Mouse (Mus musculus) kidney, postnatal 10 days (tissue): ENCODE measurements around the gene Nrde2.
"Not testable (repeated sequence)": the region's sequence is repeated elsewhere in the genome, so short reads cannot be mapped to it uniquely, and the experiment has no call there.

Experiments used
- DNase-seq: peaks from one replicate; pipeline ENCODE4 v3.0.0; 2021; ENCODE audit warnings: mixed read lengths

Gene Nrde2

GRCm38 (mm10) chr12:100159261-100159975 lies at the start of gene Nrde2:
TSS of gene Nrde2 (minus strand) at chr12:100159653.
- peak; percentile 92 for DNase-seq

DNA sequence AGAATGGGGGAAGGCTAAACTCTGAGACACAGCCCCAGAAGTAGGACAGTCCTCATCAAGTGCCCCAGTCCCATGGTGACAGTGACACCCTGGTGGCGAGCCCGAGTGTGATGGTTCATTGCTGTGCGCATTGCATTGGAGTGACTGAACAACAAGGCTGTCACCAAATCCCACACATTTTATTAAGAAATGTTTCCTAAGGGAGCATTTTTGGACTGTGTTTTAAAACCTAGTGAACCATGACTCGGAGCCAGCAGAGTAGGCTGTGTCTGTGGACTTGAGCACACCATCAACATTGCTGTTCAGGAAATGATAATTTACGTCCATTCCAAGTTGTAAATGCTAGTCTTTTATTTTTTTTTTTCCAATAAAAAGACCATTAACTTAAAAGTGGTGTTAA lies 47.5 kb upstream of the Nrde2 start:
- DNase-seq, result peak; percentile 42

DNA sequence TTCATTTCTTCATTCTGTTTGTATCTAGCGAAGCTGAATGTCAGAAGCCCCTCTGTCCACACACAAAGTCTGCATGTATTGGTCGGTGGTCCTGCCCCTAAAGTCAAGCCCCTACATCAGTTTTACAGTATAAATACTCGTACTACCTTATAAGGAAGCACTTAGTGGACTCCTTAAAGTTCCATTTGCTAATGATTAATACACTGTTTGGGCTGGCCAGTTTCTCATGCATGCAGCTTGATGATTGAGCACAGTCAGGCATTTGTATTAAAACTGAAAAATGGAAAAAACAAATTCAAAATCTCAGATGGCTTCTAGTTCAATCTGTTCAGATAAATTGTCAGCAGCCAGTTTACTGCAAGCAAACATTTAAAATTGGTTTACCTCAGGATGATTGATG lies 47.1 kb upstream of the Nrde2 start:
- no peak for DNase-seq

GRCm38 (mm10) chr12:100205156-100205555 lies 45.7 kb upstream of the Nrde2 start:
- no peak for DNase-seq

GRCm38 (mm10) chr12:100203759-100204158 lies 44.3 kb upstream of the Nrde2 start:
- no peak for DNase-seq

DNA sequence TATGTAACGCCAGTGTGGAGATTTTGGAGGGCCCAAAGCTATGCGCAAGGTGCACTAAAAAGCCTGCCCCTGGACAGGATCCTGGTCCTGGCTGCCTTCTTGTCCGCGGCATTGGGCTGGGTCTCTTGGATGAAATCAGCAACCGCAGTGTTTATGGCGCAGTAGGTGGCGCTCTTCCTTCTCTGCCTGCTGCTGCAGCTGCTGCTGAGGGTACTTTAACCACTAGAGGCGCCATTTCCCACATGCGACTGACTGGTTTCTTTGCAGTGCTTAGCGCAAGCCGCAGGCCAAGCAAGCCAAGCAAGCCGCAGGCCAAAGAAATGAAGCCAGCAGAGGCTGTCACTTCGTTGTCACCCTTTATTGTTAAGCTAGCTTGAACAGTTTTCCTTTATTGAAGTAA lies 42.4 kb upstream of the Nrde2 start:
- DNase-seq, result peak; percentile 97

DNA sequence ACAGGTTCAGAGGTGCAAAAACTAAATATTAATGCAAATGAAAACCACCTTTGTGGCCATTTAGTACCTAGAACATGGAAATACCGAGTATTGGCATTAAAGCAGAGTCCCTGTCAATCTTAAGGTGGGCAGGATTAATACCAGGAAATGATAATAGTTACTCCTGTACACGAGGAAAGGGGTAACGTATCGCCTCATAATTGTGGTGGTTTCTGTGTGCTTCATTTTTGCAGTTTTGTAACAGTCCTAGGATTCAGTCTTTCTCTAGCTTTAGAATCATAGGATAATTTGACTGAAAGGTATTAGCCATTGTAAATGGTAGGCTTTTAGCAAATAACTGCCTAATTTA lies 41.9 kb upstream of the Nrde2 start:
- no peak for DNase-seq

DNA sequence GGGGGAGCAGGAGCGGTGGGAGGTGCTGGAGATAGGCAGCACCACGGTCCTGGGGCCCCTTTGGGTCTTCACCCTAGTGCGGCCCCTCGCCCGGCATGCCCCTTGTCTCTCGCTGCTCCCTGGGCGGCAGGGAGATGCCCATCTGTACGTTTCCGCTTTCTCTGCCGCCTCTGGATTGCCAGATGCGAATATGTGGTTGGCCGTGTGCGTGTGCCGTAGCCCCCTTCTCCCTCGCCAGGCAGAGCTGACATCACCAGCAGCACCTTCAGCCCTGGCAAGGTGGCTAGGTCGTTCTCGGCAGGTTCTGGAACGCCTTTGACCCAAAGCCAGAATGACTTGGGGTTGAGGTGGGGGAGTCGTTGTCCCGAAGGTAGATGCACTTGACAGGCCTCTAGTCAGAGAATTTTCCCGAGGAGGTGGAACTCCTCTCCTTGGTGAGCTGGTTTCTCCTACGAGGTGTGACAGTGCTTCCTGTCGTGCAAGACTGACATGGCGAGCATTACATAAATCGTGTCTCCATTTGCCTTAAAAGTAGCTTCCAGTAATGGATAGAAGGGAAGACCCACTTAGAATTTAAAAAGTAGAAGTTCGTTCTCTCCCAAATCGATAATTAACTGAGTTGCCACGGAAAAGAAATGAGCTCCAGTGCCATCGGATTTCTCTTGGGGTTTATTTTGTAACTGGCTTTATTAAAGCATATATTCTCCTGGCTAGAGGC lies 41.4 kb upstream of the Nrde2 start:
- DNase-seq, result no peak

GRCm38 (mm10) chr12:100199891-100200644 lies 40.6 kb upstream of the Nrde2 start:
- peak; percentile 82 for DNase-seq

- peak; percentile 97 for DNase-seq
Measured at GRCm38 (mm10) chr12:100198967-100199660, 39.7 kb upstream of the Nrde2 start, which contains the start of gene Calm1. TSS of gene Calm1 (plus strand) at chr12:100199435.

DNA sequence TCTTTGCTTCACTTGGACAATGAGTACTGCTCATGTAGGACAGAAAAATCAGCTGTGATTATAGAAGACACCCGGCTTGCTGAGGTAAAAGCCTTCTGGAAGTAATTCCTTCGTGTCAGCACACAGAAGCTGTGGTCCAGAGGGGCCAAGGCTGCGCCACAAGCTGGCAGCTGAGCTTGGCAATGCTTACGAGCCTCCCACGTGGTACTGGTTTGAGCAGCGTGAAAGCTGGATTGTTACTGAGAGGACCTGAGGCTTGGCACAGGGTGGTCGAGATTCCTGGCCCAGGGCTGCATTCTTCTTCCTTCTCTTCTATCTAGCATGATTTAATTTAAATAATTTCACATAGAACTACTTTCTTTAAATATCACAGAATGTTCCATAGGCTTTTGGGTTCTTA lies 37.3 kb upstream of the Nrde2 start:
- no peak for DNase-seq

- DNase-seq, result no peak
Measured at GRCm38 (mm10) chr12:100194181-100194580, 34.7 kb upstream of the Nrde2 start.

DNA sequence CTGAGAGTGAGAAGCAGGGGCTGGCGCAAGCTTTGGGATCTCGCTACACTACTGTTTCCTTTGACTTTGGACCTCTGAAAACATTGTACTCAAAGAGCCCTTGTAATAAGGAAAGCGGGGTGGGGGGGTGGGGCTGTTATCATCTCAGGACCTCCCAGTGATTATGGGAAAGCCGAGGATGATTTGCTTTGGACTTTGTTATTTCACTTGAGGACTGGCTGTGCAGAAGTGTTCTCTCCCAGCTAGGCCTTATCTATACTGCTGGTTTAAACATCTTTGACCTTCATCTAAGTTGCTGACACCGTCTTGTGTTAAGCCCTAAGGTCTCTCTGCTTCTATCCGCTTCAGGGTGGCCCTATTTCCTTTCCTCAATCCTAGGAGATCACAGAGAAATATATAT lies 31.3 kb upstream of the Nrde2 start:
- DNase-seq, result no peak

DNA sequence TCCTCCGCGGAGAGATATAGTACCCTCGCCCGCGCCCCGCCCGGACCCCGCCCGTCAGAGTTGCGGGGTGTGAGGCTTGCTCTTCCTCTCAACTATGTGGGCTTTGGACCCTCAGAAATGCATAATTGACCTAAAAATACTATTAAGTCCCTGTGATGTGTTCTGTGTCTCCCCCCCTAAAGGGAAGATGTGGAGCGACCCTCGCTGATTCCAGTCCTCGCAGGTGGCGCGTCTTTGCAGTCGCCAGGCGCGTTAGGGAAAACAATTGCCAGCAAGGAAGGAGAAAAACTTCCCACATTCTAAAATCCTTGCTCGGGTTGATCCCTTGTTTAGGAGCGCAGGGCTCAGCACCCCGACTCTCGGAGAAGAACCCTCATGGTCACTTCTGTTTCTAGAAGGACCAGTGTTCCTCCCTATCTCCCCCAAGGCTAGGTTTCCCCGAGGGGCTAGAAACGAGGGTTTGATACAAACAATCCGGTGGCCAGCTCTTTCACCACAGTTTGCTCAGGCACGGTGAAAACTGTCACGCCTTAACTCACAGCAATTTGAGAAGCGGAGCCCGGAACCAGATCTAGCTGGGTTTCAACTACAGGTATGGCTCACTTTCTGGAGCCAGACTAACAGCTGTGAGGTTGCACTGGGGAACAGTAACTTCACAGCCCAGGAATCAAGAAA lies 28.4 kb upstream of the Nrde2 start:
- peak; percentile 62 for DNase-seq

DNA sequence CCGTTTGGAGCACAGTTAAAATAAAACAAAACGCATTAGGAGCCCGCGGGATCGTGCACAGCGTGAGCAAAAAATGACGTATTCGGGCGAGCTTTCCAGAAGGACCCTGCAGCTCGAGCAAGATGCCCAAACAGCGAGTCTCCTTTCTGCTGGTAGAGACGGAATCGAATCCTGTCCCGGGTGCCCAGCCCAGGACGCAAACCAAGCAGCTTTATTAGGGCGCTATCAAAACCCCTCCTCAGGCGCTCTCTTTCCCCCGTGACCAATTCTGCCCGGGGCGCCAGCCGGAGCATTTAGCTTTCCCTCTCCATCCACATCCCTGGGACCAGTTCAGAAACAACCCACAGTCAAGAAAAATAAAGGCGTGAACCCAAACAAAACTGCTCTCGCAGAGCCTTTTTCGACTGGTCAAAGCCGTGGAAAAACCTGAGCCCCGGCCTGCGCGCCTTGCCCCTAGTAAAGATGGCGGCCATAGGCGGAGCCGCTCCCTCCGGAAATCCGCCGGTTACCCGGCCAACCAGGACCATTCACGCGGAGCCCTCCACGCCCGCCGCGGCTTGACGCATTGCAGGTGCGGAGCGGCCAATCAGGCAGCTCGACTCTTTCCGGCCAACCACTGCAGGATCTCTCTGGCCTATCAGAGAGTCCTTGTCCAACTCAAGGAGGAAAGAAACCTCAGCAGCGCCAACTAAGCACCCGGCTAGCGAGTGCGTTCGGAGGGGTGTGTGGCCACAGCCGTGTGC lies 27.7 kb upstream of the Nrde2 start:
- DNase-seq, result peak; percentile 99

DNA sequence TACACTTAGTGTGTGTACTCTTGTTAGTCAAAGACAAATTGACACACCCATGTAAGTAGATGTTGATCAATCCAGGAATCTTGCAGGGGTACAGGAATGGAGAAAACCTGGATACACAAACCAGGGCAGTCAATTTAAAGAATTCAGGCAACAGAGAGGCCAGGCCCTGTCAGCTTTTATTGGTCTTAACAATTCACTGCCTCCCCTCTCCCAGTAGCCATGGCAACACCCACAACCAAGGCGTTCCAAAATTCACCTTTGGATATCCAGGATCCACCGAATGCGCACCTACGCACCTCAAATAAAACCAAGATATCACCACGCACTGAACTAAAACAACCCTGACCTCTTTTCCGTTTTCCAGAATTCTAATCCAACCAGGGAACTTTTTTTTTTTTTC lies 26.9 kb upstream of the Nrde2 start:
- DNase-seq, result peak; percentile 34

- DNase-seq, result no peak
Measured at GRCm38 (mm10) chr12:100185897-100186296, 26.4 kb upstream of the Nrde2 start.

GRCm38 (mm10) chr12:100184976-100185375 lies 25.5 kb upstream of the Nrde2 start:
- DNase-seq, result not testable (repeated sequence)

DNA sequence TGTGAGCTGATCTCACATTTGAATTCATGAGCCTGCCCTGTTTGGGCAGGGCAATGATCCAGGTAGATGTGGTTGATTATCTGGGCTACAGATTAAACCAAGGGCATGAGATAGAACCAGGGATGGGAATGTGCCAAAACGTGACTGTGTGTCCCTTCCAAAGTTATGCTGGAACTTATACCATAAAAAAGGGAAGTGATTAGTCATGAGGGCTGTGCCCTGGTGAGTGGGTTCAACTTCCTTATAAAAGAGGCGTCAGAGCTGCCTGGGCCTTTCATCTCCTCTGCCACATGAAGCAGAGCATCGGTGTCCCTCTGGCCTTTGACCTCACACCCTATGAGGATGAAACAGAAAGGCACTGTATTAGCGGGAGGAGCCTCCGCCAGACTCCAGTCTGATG lies 24.5 kb upstream of the Nrde2 start:
- no peak for DNase-seq

GRCm38 (mm10) chr12:100182676-100183075 lies 23.2 kb upstream of the Nrde2 start:
- no peak for DNase-seq

GRCm38 (mm10) chr12:100180802-100181201 lies 21.3 kb upstream of the Nrde2 start:
- DNase-seq, result no peak
